Mouse (Mus musculus) ES-Bruce4 (cell line): ENCODE results near the gene Ubc.

Source experiments
- CTCF ChIP-seq: IDR thresholded peaks from one replicate; pipeline ENCODE4 v1.8.1; 2011; ENCODE audit warnings: low read depth, low read length
- POLR2A ChIP-seq: IDR thresholded peaks from one replicate; pipeline ENCODE4 v1.8.1; 2011; ENCODE audit warnings: low read length; ENCODE audit not compliant: insufficient read depth

GRCm38 (mm10) chr5:125389579-125390441, at the start of gene Ubc:
- TF ChIP-seq CTCF, result no peak
- TF ChIP-seq POLR2A, result peak; percentile 98
